Mouse (Mus musculus): ENCODE data around the gene Pced1a.

Gene Pced1a

GRCm38 (mm10) chr2:130424126-130424853 lies at the start of gene Pced1a, which contains the start of gene Vps16:
Gene Pced1a, minus strand, starts transcription at chr2:130424701.
Gene Vps16, plus strand, starts transcription at chr2:130424339.
- peak; percentile 94 for DNase-seq

GRCm38 (mm10) chr2:130472908-130473510 lies 48.5 kb upstream of the Pced1a start:
- DNase-seq, result no peak

- DNase-seq, result no peak
Observed at GRCm38 (mm10) chr2:130469935-130470334, 45.4 kb upstream of the Pced1a start.

DNA sequence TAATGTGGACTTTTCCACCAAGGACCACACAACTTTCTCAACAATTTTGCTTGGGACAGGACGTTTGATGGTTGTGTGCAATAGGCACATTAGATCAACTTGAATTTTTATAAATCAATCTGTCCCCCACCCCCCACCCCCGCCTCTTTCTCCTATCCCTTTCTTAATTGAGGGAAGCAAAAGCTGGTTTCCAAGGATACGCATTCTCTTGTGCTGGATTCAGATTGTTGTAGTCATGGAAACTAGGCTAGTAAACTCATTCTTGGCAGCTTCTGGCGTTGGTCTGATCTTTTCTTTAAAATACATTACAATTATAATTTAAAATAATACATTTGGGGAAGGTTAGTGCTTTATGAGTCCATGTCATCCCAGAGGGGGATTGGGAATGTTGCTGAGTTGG lies 44.9 kb upstream of the Pced1a start:
- no peak for DNase-seq

- DNase-seq, result no peak
Observed at GRCm38 (mm10) chr2:130466438-130466837, 41.9 kb upstream of the Pced1a start.

DNA sequence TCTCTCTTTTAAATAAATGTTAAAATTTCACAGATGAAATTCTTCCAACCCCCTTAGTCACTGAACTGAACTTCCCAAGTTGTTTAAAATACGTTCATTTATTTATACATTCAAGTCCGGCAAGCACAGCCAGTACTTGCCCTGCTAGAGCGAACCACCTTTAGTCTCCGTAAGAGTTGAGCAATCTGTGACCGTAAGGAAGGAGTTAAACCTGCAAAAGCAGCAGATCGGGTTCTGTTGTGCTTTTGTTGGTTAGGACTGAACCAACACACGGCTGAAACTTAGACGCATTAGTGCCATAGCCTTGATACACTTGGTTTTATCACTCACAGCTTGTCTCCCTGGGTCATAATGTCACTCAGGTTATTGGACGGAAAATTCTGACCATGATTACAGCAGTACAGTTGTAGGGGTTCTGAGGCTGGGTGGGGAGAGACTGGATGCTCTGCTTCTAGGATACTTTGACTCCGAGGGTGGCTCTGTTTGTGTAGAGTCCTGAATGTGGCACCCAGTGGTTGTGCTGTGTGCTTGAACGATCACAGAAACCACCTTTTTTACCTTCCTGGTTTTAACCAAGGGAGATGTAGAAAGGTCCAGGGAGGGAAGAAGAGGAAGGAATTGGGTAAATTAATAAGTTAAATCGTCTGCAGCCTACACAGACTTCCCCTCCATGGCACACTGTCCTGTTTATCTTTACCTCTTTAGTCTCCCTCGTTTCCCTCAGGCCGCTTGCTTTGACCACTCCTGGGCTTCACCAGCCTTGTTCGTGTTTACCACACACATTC lies 37.0 kb upstream of the Pced1a start:
- no peak for DNase-seq

GRCm38 (mm10) chr2:130459576-130459975 lies 35.1 kb upstream of the Pced1a start:
- DNase-seq, result no peak

DNA sequence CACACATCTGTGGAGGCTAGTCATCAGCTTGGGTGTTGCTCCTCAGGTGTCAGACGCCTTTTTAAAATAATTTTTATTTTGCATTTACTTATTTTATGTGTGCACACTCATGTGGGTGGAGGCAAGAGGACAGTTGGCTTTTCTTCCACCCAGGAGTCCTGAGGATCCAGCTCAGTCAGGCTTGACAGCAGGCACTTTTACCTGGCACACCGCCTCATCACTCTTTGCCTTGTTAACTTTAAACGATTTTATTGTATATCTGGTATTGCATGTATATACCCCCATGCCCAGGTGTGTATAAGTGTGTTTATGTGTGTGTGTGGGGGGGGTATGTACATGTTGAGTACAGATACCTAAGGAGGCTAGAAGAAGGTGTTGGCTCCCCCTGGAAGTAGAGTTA lies 33.4 kb upstream of the Pced1a start:
- no peak for DNase-seq

DNA sequence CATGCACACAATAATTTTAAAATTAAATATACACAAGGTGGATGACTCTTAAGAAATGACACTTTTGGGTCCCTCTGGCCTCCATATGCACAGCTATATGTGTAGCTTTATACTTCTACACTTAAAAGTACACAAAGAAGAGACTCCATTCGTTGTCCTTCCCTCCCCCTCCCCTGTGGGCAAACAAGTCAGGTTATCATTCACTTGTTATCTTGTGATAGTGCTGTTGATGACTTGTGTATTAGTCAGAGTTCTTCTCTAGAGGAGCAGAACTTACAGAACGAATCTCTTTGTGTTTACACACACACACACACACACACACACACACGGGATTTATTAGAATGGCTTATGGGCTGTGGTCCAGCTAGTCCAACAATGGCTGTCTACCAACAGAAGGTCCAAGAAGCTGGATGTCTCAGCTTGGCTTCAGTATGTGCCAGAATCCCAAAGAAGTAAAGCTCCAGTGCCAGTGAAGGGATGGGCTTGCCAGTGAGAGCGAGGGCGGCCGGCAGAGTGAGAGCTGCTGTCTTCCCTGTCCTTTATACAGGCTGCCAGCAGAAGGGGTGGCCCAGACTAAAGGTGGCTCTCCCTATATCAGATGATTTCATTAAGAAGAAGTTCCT lies 30.4 kb upstream of the Pced1a start:
- no peak for DNase-seq

- DNase-seq, result no peak
Observed at GRCm38 (mm10) chr2:130453421-130453820, 28.9 kb upstream of the Pced1a start.

DNA sequence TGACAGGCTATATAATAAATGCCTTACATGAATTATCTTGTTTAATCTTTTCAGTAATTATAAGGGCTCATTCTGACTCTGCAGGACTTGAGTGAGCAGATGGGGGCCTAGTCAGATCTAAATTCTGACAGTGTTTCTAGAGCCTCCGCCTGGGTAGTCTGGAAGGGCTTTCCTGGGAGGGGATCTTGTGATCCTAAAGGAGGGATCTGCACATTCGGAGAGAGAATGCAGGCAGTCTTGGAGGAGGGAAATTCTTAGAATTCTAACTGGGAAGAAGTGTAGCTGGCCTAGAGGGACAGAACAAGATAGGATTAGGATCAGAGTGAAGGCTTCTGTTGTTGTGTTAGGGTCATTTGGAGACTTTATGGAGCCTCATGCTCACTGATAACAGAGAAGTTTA lies 27.8 kb upstream of the Pced1a start:
- no peak for DNase-seq

DNA sequence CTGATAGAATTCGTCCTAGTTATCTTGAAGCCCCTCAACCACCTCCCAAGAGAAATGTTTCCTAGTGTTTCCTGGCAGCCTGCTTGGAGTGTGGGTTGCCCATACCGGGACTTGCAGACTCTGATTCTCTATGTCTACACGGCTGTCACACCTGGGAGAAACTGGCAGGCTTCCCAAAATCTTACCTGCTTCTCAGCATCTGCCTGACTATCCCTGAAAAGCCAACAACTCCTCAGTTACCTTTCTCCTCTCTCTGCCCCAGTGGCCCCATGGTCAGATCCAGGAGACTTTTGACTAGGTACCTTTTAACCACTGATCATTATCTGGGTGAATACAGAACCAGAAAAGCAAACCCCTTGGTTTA lies 27.2 kb upstream of the Pced1a start:
- no peak for DNase-seq

- no peak for DNase-seq
Observed at GRCm38 (mm10) chr2:130451086-130451726, 26.7 kb upstream of the Pced1a start.

DNA sequence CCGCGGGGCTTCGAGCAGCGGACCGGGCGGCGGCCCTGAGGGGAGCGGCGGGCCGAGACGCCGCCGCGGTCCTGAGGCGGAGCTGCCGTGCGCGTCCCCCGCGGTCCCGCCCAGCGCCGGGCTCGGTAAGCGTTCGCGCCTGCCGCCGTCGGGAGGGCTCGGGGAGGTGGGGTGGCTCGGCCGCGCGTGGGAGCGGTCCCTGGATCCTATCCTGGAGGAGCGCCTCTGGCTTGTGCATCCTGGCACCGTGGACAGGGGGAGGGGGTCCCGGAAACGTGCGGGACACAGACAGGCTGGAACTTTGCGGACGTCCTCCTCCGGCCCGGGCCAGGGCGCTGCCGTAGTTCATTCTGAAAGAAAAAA lies 25.9 kb upstream of the Pced1a start:
- peak; percentile 82 for DNase-seq

- peak; percentile 95 for DNase-seq
Observed at GRCm38 (mm10) chr2:130449794-130450433, 25.4 kb upstream of the Pced1a start, which contains the start of gene Ptpra. Gene Ptpra, plus strand, starts transcription at chr2:130450278.

DNA sequence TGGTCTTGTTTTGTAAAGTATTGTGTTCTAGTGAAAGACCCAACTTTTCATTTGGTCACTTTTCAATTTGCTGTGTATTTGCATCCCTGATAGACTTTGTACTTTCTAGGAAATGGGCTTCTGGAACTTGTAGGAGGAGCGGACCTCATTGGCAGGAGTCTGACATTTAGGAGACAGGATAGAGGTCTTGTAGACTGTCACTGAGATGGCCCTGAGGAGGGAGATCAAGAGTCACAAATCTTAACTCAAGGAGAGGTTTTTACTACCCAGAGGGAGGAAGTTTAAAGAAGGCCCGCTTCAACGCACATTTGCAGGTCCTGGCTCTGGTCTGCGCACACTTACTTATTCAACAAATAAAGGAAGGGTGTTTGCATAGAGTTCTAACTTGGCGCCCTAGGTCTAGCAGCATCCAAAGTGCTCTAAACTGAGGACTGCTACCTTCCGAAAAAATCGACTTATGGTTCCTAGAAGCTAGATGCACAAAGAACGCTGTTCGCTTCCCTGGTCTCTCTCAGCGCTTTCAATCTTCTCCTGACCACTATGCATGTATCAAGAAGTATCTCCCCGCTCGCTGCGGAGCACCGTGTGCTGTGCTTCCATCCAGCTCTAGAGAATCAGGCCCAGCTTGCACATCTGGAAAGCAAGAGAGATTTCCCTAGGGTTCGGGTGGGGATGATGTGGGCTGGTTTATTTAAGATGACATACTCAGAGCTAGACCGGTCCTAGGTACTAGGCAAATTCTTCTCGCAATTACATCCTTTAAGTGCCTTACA lies 24.7 kb upstream of the Pced1a start:
- peak; percentile 16 for DNase-seq

GRCm38 (mm10) chr2:130448449-130448848 lies 23.9 kb upstream of the Pced1a start:
- DNase-seq, result no peak

- no peak for DNase-seq
Observed at GRCm38 (mm10) chr2:130442162-130442561, 17.7 kb upstream of the Pced1a start.

GRCm38 (mm10) chr2:130439840-130440480 lies 15.5 kb upstream of the Pced1a start:
- DNase-seq, result no peak

DNA sequence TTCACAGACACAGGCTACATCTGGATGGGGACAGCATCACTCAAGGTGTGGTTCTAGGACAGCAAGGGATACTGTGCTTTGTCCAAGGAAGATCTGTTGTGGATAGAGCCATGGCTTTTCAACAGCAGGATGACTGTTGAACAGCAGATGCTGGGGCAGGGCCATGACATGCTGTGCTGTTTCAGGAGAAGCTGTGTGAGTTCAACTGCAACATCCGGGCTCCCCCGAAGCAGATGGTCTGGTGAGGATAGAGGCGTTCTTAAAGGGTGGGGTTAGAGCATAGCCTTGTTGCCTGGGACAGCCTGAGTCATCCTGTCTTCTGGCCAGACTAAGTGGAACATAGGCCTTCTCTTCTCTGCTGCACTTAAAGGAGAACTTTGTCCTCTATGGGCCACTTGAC lies 14.4 kb upstream of the Pced1a start:
- DNase-seq, result no peak

DNA sequence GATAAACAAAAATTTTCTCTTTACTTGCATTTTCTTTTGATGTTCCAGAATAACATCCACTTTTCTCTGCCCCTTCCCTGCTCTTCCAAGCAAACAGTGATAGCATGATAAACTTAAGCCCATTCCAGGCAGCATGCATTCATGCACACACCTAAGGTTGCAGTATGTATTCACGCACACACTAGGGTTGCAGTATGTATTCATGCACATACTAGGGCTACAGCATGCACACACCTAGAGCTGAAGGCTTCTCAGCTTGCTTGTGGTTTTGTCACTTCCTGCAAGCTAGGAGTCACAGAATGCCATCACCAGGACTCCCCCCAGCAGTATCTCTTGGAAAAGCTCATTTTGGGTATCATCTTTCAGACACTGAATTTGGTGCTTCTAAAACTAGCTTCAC lies 12.3 kb upstream of the Pced1a start:
- no peak for DNase-seq
